Mouse (Mus musculus): ENCODE results near the gene Nr2f2. TPM values are rescaled to one million over a fixed set of nuclear protein-coding genes. Genes with fewer than 3 reads are reported as not detected.

Gene Nr2f2
- 157 and 161 TPM in 2 replicates for polyA plus RNA-seq (2012; rRNA removed)

DNA sequence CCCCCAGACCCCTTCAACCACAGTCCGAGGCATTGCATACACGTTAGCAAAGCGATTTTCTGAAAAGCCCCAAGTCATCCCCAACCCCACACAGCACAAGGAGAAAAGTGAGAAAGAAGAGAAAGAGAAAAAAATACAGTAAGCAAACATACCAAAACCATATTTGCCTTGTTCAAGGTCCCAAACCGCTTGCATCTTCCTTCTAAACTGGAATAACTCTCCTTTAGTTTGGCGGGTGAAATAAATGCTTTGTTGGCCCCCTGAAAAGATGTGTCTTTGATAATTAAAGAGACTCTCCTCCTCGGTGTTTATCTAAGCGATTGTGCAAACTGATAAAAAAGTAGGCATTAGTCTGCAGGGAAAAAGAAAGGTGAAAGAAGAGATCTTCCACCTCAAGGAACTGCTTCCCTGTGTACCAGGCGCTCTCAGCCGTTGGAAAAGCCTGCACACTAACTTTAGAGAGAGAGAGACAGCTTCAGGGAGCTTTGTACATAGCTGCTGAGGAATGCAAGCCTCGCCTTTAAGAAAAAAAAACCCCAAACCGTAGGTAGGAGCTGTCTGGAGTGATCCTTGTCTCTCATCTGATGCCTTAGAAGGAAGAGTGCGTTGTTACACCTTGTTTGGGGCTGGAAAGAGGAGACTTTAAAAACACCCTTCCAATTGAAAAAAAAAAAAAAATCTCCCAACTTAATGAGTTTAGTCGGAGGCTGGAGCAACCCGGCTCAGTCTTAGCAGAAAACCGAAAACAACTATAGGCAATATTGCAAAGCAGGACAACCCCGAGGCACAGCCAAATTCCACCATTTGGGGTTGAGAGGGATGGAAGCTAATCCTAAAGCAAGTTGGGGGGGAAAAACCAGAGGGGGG lies at the start of gene Nr2f2:
Nr2f2 (minus strand) TSS at position 795 of the 867 bp plus-strand sequence.

Data from central nervous system, embryonic 11.5 days (tissue).